Mouse (Mus musculus) stomach, postnatal 0 days (tissue): ENCODE measurements around the gene Tbccd1.

Experiments used
- CTCF ChIP-seq: IDR thresholded peaks from 2 replicates; pipeline ENCODE4 v1.5.1; 2016; ENCODE audit warnings: antibody characterized with exemption, low read depth, mild to moderate bottlenecking, moderate library complexity
- EP300 ChIP-seq: optimal IDR thresholded peaks from 2 replicates; pipeline ENCODE3; 2016; ENCODE audit warnings: antibody characterized with exemption

DNA sequence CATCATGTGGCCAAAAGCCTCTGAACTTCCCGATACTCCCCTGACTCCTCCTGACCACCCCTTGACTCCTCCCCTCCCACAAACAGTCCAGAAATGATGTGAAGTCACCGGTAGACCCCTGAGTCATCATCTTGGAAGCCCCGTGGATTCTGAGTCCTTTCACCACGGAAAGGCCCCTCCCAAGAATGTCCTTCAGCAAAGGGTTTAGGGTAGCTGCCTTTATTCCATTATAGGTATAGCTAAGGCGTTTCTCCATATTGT is 56.7 kb downstream of the Tbccd1 start:
- TF ChIP-seq CTCF, result no peak
- no peak for TF ChIP-seq EP300
